Mouse (Mus musculus) left cerebral cortex, adult 9 months (tissue): ENCODE results near the gene Ptgfrn.

ENCODE experiments used
- DNase-seq, 2 experiments: peaks; one replicate each; pipeline ENCODE4 v3.0.0; 2022; ENCODE audit warnings: low spot score in 2 of 2

Gene Ptgfrn

DNA sequence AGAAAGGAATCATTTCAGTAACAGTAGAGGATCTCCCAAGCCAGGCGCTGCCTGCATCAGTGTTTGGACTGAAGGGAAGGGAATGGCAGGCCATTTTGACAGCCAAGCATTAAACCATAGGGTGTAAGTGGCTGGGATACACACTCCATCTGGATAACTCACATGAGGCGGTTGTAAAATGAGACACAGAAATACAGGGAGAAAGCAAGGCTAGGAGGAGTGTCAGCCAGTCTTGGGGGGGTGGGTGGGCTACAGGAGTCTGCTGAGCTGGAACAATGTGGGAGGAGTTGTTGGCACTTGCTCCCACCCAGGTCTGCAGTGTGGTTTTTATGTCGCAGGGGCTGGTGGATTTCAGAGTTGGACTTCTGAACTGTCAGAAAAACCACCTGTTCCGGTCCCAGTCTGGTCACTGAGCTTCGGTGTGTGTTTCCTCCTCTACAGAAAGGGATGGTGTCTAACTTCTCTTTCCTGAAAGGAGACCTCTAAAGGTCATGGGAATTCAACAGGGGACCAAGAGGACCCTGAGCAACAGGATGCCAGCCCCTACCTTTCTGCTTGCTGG lies 72.0 kb downstream of the Ptgfrn start:
- no peak for DNase-seq

DNA sequence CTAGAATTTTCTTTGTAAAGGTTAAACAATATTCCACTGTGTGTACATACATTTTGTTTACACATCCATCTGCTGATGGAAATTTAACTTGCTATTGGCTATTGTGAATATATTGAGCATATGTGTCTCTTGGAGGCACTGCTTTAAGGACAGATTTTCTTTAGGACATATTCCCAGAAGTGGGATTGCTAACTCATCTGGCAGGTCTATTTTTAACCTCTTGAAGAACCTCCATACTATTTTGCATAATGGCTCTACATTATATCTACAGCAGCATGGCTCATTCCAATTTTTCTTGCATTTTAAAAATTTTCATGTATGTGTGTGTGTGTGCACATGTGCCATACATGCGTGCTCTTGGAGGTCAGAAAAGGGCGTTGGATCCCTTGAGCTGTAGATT lies 74.1 kb downstream of the Ptgfrn start:
- DNase-seq, result no peak

GRCm38 (mm10) chr3:101034509-101034908 lies 75.6 kb downstream of the Ptgfrn start:
- DNase-seq, result no peak

DNA sequence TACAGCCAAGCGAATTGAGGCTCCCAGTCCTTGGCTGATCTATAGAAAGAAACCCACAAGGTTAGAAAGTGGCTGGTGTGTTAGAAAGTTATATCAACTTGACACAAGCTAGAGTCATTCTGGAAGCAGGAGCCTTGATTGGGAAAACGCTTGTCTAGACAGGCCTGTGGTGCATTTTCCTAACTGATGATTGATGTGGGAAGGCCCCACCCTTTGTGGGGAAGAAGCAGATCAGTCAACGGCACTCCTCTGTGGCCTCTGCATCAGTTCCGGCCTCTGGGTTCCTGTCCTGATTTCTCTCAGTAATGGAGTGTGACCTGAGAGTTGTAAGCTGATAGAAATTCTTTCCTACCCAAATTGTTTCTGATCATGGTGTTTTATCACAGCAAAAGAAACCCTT lies 76.4 kb downstream of the Ptgfrn start:
- no peak for DNase-seq

DNA sequence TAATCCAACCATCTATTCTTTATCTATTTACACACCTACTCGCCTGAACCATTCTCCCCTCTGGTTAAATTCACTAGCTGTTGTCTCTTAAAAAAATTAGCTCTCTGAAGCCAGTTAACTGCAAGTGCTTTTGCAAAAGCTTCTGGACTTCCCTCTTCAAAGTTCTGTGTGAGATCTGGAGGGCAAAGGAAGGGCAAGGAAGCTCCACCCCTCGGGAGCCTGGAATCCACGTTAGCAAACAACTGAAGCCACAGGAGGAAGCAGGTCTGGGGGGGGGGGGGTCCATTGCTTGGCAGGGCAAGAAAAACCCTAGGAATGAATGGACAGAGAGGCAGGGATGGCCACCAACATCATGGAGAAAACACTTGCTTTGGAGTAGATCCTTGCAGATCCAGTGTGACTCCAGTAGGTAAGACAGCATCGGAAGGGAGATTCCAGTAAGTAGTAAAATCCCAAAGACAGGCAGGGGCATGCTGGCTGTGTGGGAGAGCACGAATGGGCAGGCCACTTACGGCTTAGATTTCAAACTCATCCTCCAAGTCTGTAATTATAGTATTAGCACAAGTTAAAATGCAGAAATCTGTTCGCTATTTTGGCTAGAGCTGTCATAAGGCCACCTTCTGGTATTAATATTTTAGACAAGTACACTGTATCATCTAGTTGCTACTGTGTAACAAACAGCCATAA lies 78.5 kb downstream of the Ptgfrn start:
- DNase-seq, result no peak

DNA sequence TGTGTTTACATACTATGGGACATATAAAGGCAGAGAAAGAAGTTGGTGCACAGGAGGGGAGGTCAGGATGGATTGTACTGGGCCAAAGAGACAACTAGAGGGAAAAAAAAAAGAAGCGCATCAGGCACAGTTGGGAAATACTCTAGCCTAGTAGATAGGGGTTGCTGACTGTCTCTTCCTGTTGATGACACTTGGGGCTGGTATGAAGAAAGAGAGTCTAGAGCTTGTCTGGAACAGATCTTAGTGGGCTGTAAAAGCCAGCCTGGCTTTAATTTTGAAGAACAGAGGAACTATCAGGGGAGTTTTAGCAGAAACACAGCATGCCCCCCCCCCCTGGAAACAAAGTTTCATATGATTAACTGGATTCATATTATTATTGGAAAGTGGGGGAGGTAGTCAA lies 79.4 kb downstream of the Ptgfrn start:
- DNase-seq, result no peak

DNA sequence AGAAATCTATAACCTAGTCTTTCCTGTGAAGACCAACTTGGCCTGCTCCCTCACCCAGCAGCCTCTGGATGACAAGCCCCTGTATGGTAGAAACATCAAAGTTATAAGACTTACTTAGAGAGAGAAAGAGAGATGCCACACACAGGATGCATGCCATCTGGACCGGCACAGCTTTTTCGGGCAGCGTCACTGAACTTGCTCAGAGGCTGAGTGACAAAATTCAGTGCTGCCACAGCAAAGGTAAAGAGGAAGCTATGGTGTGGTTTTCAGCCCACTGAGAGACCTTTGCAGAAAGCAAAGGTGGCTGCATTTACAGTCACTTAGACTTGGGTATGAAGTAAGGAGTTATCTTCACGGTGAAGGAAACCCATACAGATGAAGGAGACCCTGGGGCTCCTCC lies 80.7 kb downstream of the Ptgfrn start, which contains the start of gene Cd101:
Gene Cd101 (minus strand): TSS at position 218 of the 400 bp plus-strand sequence.
- DNase-seq, result no peak

DNA sequence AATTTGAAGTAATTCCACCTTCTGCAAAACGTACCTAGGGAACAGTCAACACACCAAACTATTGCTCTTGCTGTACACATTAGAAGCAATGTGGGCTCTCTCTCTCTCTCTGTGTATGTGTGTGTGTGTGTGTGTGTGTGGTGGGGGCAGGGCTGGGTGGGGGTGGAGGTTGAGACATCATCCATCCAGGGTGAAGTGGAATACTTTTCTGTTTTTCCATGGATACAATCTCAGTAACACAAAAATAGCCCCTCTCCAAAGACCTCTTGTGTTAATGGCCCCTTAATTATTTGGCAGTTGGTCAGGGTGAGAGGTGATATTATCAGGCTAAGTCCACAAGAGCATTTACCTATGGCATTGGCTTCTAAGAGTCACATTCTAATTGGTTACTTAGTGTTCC lies 83.3 kb downstream of the Ptgfrn start:
- no peak for DNase-seq

DNA sequence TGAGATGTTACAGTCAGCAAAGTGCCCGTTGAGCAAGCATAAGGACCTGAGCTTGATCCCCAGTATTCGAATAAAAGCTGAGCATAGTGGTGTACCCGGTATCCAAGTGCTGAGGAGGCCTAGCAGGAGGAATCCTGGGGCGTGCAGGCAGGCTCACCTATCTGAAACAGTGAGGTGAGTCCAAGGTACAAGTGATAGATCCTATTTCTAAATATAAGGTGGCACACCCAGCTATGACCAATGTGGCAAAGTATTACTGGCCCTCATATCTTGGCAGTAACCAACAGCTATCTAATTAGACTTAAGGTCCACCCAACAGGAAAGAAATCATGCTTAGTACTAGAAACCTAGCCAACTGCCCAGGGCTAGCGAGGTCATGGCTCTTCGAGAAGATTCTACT lies 87.1 kb downstream of the Ptgfrn start:
- DNase-seq, result no peak

- DNase-seq, result no peak
Observed at GRCm38 (mm10) chr3:101021481-101022051, 88.5 kb downstream of the Ptgfrn start.

GRCm38 (mm10) chr3:101021073-101021472 lies 89.0 kb downstream of the Ptgfrn start:
- DNase-seq, result no peak

- no peak for DNase-seq
Observed at GRCm38 (mm10) chr3:101018494-101018893, 91.6 kb downstream of the Ptgfrn start.

DNA sequence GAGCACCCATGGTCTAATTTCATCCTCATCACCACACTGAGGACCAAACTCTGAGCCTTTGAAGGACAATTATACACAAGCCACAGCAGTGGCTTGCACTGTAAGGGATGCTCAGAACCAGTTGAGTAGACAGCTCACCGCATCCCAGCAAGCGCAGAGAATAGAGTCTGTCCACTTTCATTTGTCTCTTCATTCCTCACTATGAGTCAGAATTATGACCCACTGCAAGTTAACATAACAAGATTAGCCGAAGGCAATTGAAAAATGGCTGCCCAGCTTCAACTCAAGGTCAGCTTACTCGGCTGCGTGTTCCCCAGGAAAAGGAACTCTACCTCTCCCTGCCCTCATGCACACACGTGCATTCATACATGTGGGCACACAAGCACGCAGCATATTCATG lies 94.0 kb downstream of the Ptgfrn start:
- no peak for DNase-seq

- DNase-seq, result no peak
Observed at GRCm38 (mm10) chr3:101015254-101015653, 94.8 kb downstream of the Ptgfrn start.

DNA sequence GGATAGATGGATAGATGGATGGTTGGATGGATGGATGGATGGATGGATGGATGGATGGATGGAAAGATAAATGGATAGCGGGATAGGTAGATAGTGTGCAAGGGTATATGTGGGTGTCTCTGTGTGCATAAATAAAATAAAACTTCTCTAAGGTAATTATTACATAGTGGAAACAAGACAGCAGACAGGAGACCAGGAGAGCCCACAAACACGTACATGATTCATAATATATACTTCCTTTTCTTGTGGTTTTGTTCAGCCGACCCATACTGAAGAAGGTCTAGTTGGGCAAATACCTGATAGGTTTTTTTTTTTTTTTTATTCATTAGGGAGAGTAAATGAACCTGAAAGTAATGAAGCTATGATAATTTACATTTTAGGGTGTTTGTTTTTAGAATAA lies 96.5 kb downstream of the Ptgfrn start:
- no peak for DNase-seq

- no peak for DNase-seq
Observed at GRCm38 (mm10) chr3:101013005-101013404, 97.1 kb downstream of the Ptgfrn start.

DNA sequence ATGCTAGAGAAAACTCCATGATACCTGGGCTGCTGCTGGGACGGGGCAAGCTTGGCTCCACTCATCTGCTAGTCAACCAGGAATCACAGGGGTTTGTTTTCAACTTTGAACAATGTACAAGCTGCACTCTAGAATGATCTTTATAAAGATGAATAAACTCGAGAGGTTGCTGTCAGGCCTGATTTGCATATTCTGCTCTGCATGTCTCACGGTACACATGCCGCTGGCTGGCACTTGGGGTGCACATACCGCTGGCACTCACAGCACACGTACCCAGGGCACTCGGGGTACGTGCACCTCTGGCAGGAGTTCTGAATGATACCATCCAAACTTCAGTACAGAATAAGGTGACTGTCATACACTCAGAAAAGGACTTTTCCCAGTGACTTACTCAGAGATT lies 97.5 kb downstream of the Ptgfrn start:
- no peak for DNase-seq

- no peak for DNase-seq
Observed at GRCm38 (mm10) chr3:101012131-101012571, 97.9 kb downstream of the Ptgfrn start.

GRCm38 (mm10) chr3:101011203-101011600 lies 98.9 kb downstream of the Ptgfrn start:
- DNase-seq, result no peak

GRCm38 (mm10) chr3:101010589-101011202 lies 99.4 kb downstream of the Ptgfrn start:
- DNase-seq, result no peak

DNA sequence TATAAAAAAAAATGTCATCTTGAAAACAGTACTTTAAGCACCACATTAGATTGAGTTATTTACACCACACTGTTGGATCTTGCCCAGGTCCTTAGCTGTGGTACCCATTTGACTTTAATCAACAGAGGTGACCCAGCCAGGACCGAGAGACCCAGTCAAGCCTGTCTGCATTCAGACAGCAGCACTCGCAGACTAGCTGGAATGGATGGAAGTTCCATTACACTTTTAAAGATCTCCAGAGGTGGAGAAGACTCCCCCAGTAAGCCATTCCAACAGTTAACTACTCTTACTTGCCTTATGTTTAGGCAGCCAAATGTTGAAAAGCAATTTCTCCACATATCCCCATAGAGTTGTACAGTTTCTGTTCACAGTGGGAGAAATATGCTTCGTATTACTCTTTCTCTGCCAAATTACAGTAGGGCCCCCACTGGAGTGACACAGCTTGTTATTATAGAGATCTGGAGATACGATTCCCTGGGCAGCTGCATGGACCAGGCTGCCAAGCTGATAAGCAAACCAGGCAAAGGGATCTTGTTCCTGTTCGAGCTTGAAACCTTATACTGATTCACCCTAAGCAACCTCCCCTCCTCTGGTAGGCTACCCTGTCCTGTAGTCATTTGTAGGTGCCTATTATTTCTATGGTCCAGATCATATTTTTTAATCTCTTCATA lies 102.8 kb downstream of the Ptgfrn start:
- DNase-seq, result no peak

DNA sequence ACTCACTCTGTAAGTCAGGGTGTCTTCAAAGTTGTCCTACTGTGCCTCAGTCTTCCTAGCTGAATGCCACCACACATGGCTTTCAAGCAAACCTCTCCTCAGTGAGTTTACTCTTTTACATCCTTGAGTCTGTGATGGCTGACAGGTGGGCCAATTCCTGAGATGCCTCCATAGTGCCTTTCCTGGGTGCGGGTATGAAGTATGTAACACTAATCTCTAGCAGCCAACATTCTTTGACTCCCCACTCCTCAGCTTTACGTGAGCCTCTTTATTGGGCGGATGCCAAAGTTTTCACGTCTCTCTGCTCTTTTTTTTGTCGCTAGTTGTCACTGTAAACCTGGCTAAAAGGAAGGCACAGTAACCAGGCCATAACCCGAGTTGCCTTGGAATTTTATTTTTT lies 104.7 kb downstream of the Ptgfrn start:
- no peak for DNase-seq
